Mouse (Mus musculus): ENCODE data around the gene Tmub2. TPM values are rescaled to one million over a fixed set of nuclear protein-coding genes. Genes with fewer than 3 reads are reported as not detected.

Tmub2 gene
- total and polyA plus RNA-seq, 3 experiments: 27.0 to 32.9 (median 31.0) TPM

- Histone ChIP-seq H3K79me2 (replicated peaks; ENCODE audit: control insufficient read depth, extremely low read depth, insufficient read depth, poor library complexity, severe bottlenecking) (no peaks in the 10 kb centered on the region), H3K4me1 (ENCODE audit: control insufficient read depth in 1 of 2, insufficient read depth in 2 of 2) (no peaks in the 10 kb centered on the region), H3K27ac (ENCODE audit: insufficient read depth, low read depth) (no peak overlapping the region), H3K36me3 (replicated peaks in 1 of 2; ENCODE audit: control insufficient read depth in 1 of 2, insufficient read depth in 1 of 2, low read length in 1 of 2) (no peaks in the 10 kb centered on the region), H3K9me3 (replicated peaks; ENCODE audit: low read length) (peaks cover 7% of the 10 kb centered on the region), H3K4me2 (ENCODE audit: insufficient read depth, low read depth, poor library complexity, severe bottlenecking) (no peak overlapping the region), H3K27me3 (replicated peaks) (peaks cover 49% of the 10 kb centered on the region), H3K4me3 (replicated peaks in 1 of 3; ENCODE audit: low read depth in 2 of 3, low read length in 2 of 3, poor library complexity in 1 of 3) (no peak overlapping the region), H3K9ac (ENCODE audit: insufficient read depth, low read depth) (no peak overlapping the region)
- DNase-seq (ENCODE audit: extremely low read depth): no peak
- in situ Hi-C loops (cut with MboI; ENCODE audit: low pct_ligation_motif_present, low pct_unique_long_range_greater_than_20kb, low sequenced_read_pairs): no loop called here
- no peak for TF ChIP-seq ZMIZ1 (IDR thresholded peaks at IDR 0.05; ENCODE audit: low read depth, low read length)
- no peak for TF ChIP-seq MAX (IDR thresholded peaks at IDR 0.05; ENCODE audit: low read length)
- TF ChIP-seq IRF4 (IDR thresholded peaks at IDR 0.05; ENCODE audit: low read depth, low read length): no peak
- no peak for TF ChIP-seq GABPA (IDR thresholded peaks at IDR 0.05; ENCODE audit: insufficient replicate concordance, low read depth, low read length)
- no peak for TF ChIP-seq JUN (IDR thresholded peaks at IDR 0.05; ENCODE audit: insufficient read depth, low read depth, low read length)
- no peak for TF ChIP-seq SIN3A (IDR thresholded peaks at IDR 0.05; ENCODE audit: low read length)
- no peak for TF ChIP-seq KAT2A (IDR thresholded peaks at IDR 0.05; ENCODE audit: insufficient replicate concordance, low read length)
- no peak for TF ChIP-seq CTCF (conservative IDR thresholded peaks at IDR 0.05 in 1 of 2, IDR thresholded peaks at IDR 0.05 in 1 of 2; ENCODE audit: low read depth in 2 of 2, low read length in 2 of 2)
- no peak for TF ChIP-seq E2F4 (IDR thresholded peaks at IDR 0.05; ENCODE audit: insufficient replicate concordance, low read depth, low read length)
- dilution Hi-C loops (cut with MboI; ENCODE audit: extremely low pct_ligation_motif_present, extremely low pct_unique_long_range_greater_than_20kb, low sequenced_read_pairs): no loop called here
Observed at GRCm38 (mm10) chr11:102329518-102329917, 44.8 kb downstream of the Tmub2 start.

- dilution Hi-C loops (cut with MboI; ENCODE audit: extremely low pct_ligation_motif_present, extremely low pct_unique_long_range_greater_than_20kb, low sequenced_read_pairs) (no loop called here), in situ Hi-C loops (cut with MboI; ENCODE audit: low pct_ligation_motif_present, low pct_unique_long_range_greater_than_20kb, low sequenced_read_pairs) (no loop called here)
- Histone ChIP-seq H3K4me1 (ENCODE audit: control insufficient read depth in 1 of 2, insufficient read depth in 2 of 2) (no peaks in the 10 kb centered on the region), H3K27ac (ENCODE audit: insufficient read depth, low read depth) (no peak overlapping the region), H3K79me2 (replicated peaks; ENCODE audit: control insufficient read depth, extremely low read depth, insufficient read depth, poor library complexity, severe bottlenecking) (no peaks in the 10 kb centered on the region), H3K27me3 (replicated peaks) (peaks cover 53% of the 10 kb centered on the region), H3K4me2 (ENCODE audit: insufficient read depth, low read depth, poor library complexity, severe bottlenecking) (no peak overlapping the region), H3K4me3 (replicated peaks in 1 of 3; ENCODE audit: low read depth in 2 of 3, low read length in 2 of 3, poor library complexity in 1 of 3) (no peak overlapping the region), H3K9ac (ENCODE audit: insufficient read depth, low read depth) (no peak overlapping the region), H3K9me3 (replicated peaks; ENCODE audit: low read length) (peaks cover 7% of the 10 kb centered on the region), H3K36me3 (replicated peaks in 1 of 2; ENCODE audit: control insufficient read depth in 1 of 2, insufficient read depth in 1 of 2, low read length in 1 of 2) (no peaks in the 10 kb centered on the region)
- DNase-seq (ENCODE audit: extremely low read depth): no peak
- TF ChIP-seq MYC (IDR thresholded peaks at IDR 0.05; ENCODE audit: low read depth, low read length) (no peak), JUN (IDR thresholded peaks at IDR 0.05; ENCODE audit: insufficient read depth, low read depth, low read length) (no peak), JUND (conservative IDR thresholded peaks at IDR 0.05; ENCODE audit: low read depth, low read length) (no peak), RCOR1 (conservative IDR thresholded peaks at IDR 0.05; ENCODE audit: low read depth, low read length) (no peak), GABPA (IDR thresholded peaks at IDR 0.05; ENCODE audit: insufficient replicate concordance, low read depth, low read length) (no peak), E2F4 (IDR thresholded peaks at IDR 0.05; ENCODE audit: insufficient replicate concordance, low read depth, low read length) (no peak), RAD21 (IDR thresholded peaks at IDR 0.05; ENCODE audit: low read depth, low read length) (no peak), ZNF384 (IDR thresholded peaks at IDR 0.05; ENCODE audit: low read depth, low read length) (no peak), POLR2A (IDR thresholded peaks at IDR 0.05; ENCODE audit: low read depth, low read length) (no peak), MEF2A (IDR thresholded peaks at IDR 0.05; ENCODE audit: borderline replicate concordance, low read depth, low read length) (no peak), MAX (IDR thresholded peaks at IDR 0.05; ENCODE audit: low read length) (no peak), MAFK (IDR thresholded peaks at IDR 0.05; ENCODE audit: insufficient replicate concordance, low read length) (no peak), SIN3A (IDR thresholded peaks at IDR 0.05; ENCODE audit: low read length) (no peak), ZMIZ1 (IDR thresholded peaks at IDR 0.05; ENCODE audit: low read depth, low read length) (no peak), HCFC1 (IDR thresholded peaks at IDR 0.05; ENCODE audit: low read depth, low read length) (no peak), MAZ (IDR thresholded peaks at IDR 0.05; ENCODE audit: low read depth, low read length) (no peak), KAT2A (IDR thresholded peaks at IDR 0.05; ENCODE audit: insufficient replicate concordance, low read length) (no peak), ZKSCAN1 (IDR thresholded peaks at IDR 0.05; ENCODE audit: borderline replicate concordance, low read depth, low read length) (no peak)
Observed at GRCm38 (mm10) chr11:102330039-102330438, 45.3 kb downstream of the Tmub2 start.

Data from CH12.LX (cell line).